Mouse (Mus musculus) kidney, embryonic 14.5 days (tissue): Measurements from ENCODE around the gene Kif2c. TPM values are rescaled to one million over a fixed set of nuclear protein-coding genes. Genes with fewer than 3 reads are reported as not detected.
A peak's percentile ranks its signal among the peaks of the same experiment; 100 is the strongest.
"Not testable (repeated sequence)": the region's sequence is repeated elsewhere in the genome, so short reads cannot be mapped to it uniquely, and the experiment has no call there.

ENCODE experiments used
- ATAC-seq: fragments of 200-750 bp; cut with Nextera tagmentation; 2 replicates; pipeline ENCODE4 v1.8.0; 2017; ENCODE audit warnings: moderate number of reproducible peaks, mild to moderate bottlenecking, moderate TSS enrichment, moderate library complexity; ENCODE audit not compliant: low FRiP score, low TSS enrichment
- H3K27ac ChIP-seq: fragments of 300-500 bp; sonication (generic); 2 replicates; pipeline ENCODE4 v1.5.1; 2014; ENCODE audit warnings: low read depth, mild to moderate bottlenecking, low read length, moderate library complexity, mixed read lengths
- H3K27me3 ChIP-seq: fragments of 300-500 bp; sonication (generic); 2 replicates; pipeline ENCODE4 v1.6.1; 2014; ENCODE audit warnings: mild to moderate bottlenecking, low read length; ENCODE audit not compliant: control insufficient read depth, insufficient read depth
- H3K36me3 ChIP-seq: fragments of 300-500 bp; sonication (generic); 2 replicates; pipeline ENCODE4 v1.6.1; 2014; ENCODE audit warnings: low read length, mixed read lengths; ENCODE audit not compliant: control insufficient read depth, insufficient read depth
- H3K4me1 ChIP-seq: fragments of 300-500 bp; sonication (generic); 2 replicates; pipeline ENCODE4 v1.6.1; 2014; ENCODE audit warnings: low read length, mixed read lengths; ENCODE audit not compliant: control insufficient read depth, insufficient read depth
- H3K4me2 ChIP-seq: fragments of 300-500 bp; sonication (generic); replicated peaks from 2 replicates; pipeline ENCODE4 v1.6.1; 2014; ENCODE audit warnings: low read depth, mild to moderate bottlenecking, low read length
- H3K4me3 ChIP-seq: fragments of 300-500 bp; sonication (generic); 2 replicates; pipeline ENCODE4 v1.5.1; 2014; ENCODE audit warnings: mild to moderate bottlenecking, low read length
- H3K9ac ChIP-seq: fragments of 300-500 bp; sonication (generic); 2 replicates; pipeline ENCODE4 v1.6.1; 2014; ENCODE audit warnings: low read depth, mild to moderate bottlenecking, low read length, moderate library complexity
- H3K9me3 ChIP-seq: fragments of 300-500 bp; sonication (generic); 2 replicates; pipeline ENCODE4 v1.6.1; 2016; ENCODE audit warnings: low read length; ENCODE audit not compliant: control insufficient read depth
- WGBS: fragments of 180-500 bp; shearing (Covaris S2); extraction: QIAGEN DNeasy Blood & Tissue Kit; methylation state at CpG from one replicate; pipeline ENCODE4 v1.1.7; 2014; 5-methylcytosine and 5-hydroxymethylcytosine counted together
- polyA plus RNA-seq: library from polyadenylated mRNA; unstranded; fragments of >200 nt; fragmentation: Nextera tagmentation; extraction: Ambion mirVana; gene quantifications from 2 replicates; pipeline ENCODE4 v1.2.1, GENCODE M21; 2014

The Kif2c gene
- polyA plus RNA-seq, 1 experiment from 2014 or later: 74.6 TPM

DNA sequence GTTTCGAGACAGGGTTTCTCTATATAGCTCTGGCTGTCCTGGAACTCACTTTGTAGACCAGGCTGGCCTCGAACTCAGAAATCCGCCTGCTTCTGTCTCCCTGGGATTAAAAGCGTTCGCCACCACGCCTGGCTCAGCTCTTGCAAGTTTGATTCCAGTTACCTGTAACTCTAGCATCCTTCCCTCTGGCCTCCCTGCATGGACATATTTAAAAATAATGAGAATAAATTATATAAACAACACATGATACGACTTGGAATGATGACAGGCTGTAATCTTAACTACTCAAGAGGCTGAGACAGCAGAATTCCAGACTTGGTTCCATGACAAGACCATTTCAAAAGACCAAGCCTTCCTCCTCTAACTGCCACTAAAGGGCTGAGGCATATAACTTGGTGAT, 8.2 kb upstream of the Kif2c start:
- no peaks in the 10 kb centered on the region for H3K9me3 ChIP-seq
- no peaks in the 10 kb centered on the region for H3K4me1 ChIP-seq
- H3K4me2 ChIP-seq: no peak overlapping the region
- H3K36me3 ChIP-seq: no peaks in the 10 kb centered on the region
- peak overlapping the region; percentile 73 for H3K27ac ChIP-seq
- H3K4me3 ChIP-seq: no peak overlapping the region
- no peaks in the 10 kb centered on the region for H3K27me3 ChIP-seq
- WGBS: 71% methylated on average over 7 of the region's 7 CpGs
- H3K9ac ChIP-seq: peak overlapping the region; percentile 40; the same call in 1 of the 2 replicates
- ATAC-seq: no peak

DNA sequence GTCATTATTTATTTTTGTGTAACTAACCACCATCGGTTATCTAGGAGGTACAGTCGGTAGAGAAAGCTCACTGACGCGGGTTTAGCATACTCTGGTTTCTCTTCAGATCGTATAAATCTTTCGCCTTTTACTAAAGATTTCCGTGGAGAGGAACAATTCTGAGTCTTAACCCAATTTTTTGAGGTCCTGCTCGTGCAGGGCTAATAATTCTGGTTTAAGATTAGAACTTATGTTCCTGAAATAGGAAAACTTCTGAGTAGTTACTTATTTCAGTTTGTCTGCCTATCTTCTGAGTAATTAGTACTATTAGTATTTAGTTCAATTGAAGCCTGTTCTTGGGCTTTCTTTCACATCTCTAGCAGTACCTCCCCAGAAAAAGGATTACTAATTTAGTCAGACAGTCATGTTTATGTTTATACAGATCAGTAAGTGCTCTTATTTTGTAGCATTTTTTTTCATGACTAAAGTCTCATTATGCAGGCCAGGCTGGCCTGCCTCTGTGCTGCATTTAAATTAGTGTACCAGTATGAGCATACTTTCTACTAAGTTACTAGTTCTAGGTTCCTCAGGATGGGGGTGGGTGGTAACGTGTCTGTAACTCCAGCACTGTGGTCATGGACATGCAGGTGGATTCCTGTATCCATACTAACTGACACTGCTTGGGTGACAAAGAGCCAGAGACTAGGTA, 7.6 kb upstream of the Kif2c start:
- H3K4me2 ChIP-seq: peak overlapping the region; percentile 43; the same call in 1 of the 2 replicates
- no peaks in the 10 kb centered on the region for H3K36me3 ChIP-seq

DNA sequence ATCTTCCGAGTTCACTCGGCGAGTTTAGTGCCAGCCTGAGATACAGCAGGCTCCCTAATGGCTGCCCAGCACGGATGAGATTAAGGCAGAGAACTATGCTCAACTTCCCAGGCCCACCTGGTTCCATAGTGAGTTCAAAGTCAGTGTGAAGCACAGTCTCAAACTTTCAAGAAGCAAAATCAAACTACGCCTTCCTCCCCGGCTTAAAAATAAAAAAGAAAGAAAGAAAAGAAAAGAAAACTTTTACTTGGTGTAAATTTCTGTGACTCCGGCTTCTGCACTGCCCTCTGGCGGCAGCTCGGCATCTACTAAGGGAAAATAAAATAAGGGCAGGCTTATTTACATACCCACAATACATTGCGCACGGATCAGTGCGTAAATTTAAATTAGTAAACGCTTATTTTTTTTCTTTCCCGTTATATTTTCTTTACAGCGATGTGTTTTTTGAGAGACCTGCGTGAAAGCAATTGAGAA, 7.0 kb upstream of the Kif2c start:
- peak overlapping the region; percentile 62; the same call in 1 of the 2 replicates for H3K27ac ChIP-seq
- H3K4me3 ChIP-seq: peak overlapping the region; percentile 39
- ATAC-seq: peak; percentile 75
- peak overlapping the region; percentile 43 for H3K4me2 ChIP-seq
- H3K4me1 ChIP-seq: no peaks in the 10 kb centered on the region
- under 1% methylated on average over 16 of the region's 16 CpGs for WGBS
- no peaks in the 10 kb centered on the region for H3K36me3 ChIP-seq
- H3K27me3 ChIP-seq: no peaks in the 10 kb centered on the region
- H3K9me3 ChIP-seq: no peaks in the 10 kb centered on the region
- peak overlapping the region; percentile 58 for H3K9ac ChIP-seq

More for the DNA sequence above, 7.6 kb upstream of the Kif2c start:
- peak overlapping the region; percentile 73 for H3K27ac ChIP-seq
- under 1% methylated on average over 9 of the region's 9 CpGs for WGBS
- no peaks in the 10 kb centered on the region for H3K4me1 ChIP-seq
- H3K9ac ChIP-seq: peak overlapping the region; percentile 58
- no peaks in the 10 kb centered on the region for H3K9me3 ChIP-seq
- peak; percentile 90 for ATAC-seq
- peak overlapping the region; percentile 39; the same call in 1 of the 2 replicates for H3K4me3 ChIP-seq
- H3K27me3 ChIP-seq: no peaks in the 10 kb centered on the region

DNA sequence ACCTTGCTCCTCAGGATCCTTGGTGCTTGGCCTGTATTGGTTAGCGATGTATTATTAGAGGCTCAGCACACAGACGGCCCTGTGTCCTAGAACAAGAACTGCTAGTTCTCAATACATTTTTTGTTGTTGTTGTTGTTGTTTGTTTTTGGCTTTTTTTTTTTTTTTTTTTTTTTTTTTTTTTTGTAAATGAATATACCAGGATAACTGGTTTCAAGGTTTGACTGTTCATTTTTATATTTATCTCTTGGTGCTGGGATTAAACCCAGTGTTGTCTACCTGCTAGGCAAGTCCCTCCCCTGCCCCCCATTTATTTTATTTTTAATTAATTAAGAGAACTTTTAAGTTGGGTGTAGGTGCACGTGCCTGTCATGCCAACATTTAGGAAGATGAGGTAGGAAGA, 6.5 kb upstream of the Kif2c start:
- peak overlapping the region; percentile 58 for H3K9ac ChIP-seq
- H3K9me3 ChIP-seq: no peaks in the 10 kb centered on the region
- WGBS: 59% methylated on average over 3 of the region's 3 CpGs
- ATAC-seq: 0 out of 2 replicates have a peak, but pooled peaks have one; percentile 3
- H3K36me3 ChIP-seq: no peaks in the 10 kb centered on the region
- peak overlapping the region; percentile 43 for H3K4me2 ChIP-seq
- H3K27me3 ChIP-seq: no peaks in the 10 kb centered on the region
- no peaks in the 10 kb centered on the region for H3K4me1 ChIP-seq
- peak overlapping the region; percentile 62; the same call in 1 of the 2 replicates for H3K27ac ChIP-seq
- H3K4me3 ChIP-seq: peak overlapping the region; percentile 39

DNA sequence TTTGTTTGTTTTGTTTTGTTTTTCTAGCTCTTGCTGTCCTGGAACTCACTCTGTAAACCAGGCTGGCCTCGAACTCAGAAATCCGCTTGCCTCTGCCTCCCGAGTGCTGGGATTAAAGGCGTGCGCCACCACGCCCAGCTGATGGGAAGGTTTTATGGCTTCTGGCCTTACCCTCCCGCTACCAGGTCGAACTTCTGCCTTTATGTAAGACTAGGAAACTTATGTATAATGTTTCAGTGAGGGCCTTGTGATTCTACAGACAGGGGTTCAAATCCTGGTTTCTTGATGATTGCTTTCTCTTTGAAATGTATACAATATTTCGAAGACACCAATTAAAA, 289 bp upstream of the Kif2c start:
- not testable (repeated sequence) for H3K27me3 ChIP-seq, H3K4me1 ChIP-seq, H3K9me3 ChIP-seq
- WGBS: 8% methylated on average over 9 of the region's 9 CpGs
- Histone ChIP-seq H3K4me2 (peak overlapping the region; percentile 66), H3K27ac (peak overlapping the region; percentile 42; the same call in 1 of the 2 replicates), H3K36me3 (peaks cover 23% of the 10 kb centered on the region), H3K4me3 (peak overlapping the region; percentile 84), H3K9ac (peak overlapping the region; percentile 64; the same call in 1 of the 2 replicates)
- 0 out of 2 replicates have a peak, but pooled peaks have one; percentile 38 for ATAC-seq

DNA sequence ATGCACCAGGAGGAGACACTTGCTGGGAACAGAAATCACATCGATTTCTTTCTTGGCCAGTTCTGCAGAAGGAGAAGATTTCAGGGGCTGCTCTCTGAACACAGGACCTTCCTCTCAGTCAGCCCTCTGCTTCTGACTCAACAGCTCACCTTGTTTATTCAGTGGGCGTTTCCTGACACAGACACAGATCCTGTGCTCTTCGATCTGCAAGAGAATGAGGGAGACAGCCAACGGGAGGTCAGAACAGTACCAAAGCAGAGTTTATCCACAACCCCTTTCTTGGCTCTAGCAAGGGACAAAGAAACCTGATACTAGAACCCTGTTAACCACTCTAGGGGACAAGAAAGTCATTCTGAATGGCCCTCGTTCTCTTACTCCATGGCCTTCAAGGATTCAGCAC, 12.5 kb downstream of the Kif2c start:
- peaks cover 97% of the 10 kb centered on the region for H3K36me3 ChIP-seq
- H3K9ac ChIP-seq: no peak overlapping the region
- no peak overlapping the region for H3K4me2 ChIP-seq
- H3K27me3 ChIP-seq: no peaks in the 10 kb centered on the region
- ATAC-seq: no peak
- no peaks in the 10 kb centered on the region for H3K4me1 ChIP-seq
- WGBS: 90% methylated on average over 5 of the region's 5 CpGs
- H3K9me3 ChIP-seq: no peaks in the 10 kb centered on the region
- no peak overlapping the region for H3K27ac ChIP-seq
- no peak overlapping the region for H3K4me3 ChIP-seq

DNA sequence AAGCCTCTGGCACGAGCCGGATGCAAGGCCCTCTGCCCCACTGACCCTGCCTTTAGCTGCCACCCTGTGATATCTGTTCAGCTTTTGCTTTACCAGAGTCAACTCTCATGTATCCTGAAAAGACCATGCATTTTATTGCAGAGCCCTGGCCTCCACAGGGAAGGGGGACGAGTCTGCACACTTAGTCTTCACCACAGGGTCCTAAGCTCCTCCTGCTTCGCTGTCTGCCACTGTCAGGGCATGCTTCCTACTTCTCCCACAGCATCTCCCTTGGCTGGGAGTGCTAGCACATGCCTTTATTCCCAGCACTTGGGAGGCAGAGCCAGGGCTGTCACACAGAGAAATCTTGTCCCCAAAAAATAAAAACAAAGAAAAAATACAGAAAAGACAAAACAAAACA, 21.3 kb downstream of the Kif2c start:
- Histone ChIP-seq H3K4me3 (no peak overlapping the region), H3K4me2 (no peak overlapping the region), H3K27me3 (no peaks in the 10 kb centered on the region), H3K4me1 (no peaks in the 10 kb centered on the region), H3K9me3 (no peaks in the 10 kb centered on the region), H3K9ac (no peak overlapping the region), H3K36me3 (peaks cover 73% of the 10 kb centered on the region), H3K27ac (no peak overlapping the region)
- no peak for ATAC-seq
- WGBS: 69% methylated on average over 4 of the region's 4 CpGs

DNA sequence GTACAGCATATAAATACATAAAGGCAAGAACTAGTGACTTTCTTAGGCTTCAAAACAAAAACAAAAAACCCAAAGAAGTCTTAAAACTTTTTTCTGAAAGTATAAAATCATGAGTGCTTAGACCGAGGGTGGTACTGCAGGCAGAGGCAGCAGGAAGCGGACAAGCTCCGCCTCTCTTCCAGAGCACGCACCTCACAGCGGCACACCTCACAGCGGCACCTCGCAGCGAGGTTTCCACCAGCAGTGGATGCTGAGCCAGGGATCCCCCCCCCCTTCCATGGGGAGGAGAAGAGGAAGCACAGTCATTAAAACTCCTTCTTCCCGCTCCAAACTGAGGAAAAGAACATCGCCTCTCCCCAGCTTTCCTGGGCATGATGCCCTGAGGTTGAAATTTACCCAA, 22.8 kb downstream of the Kif2c start:
- H3K4me3 ChIP-seq: no peak overlapping the region
- H3K27ac ChIP-seq: no peak overlapping the region
- H3K36me3 ChIP-seq: peaks cover 58% of the 10 kb centered on the region
- no peak overlapping the region for H3K4me2 ChIP-seq
- H3K9ac ChIP-seq: no peak overlapping the region
- ATAC-seq: no peak
- no peaks in the 10 kb centered on the region for H3K9me3 ChIP-seq
- no peaks in the 10 kb centered on the region for H3K4me1 ChIP-seq
- no peaks in the 10 kb centered on the region for H3K27me3 ChIP-seq
- WGBS: 84% methylated on average over 10 of the region's 10 CpGs

DNA sequence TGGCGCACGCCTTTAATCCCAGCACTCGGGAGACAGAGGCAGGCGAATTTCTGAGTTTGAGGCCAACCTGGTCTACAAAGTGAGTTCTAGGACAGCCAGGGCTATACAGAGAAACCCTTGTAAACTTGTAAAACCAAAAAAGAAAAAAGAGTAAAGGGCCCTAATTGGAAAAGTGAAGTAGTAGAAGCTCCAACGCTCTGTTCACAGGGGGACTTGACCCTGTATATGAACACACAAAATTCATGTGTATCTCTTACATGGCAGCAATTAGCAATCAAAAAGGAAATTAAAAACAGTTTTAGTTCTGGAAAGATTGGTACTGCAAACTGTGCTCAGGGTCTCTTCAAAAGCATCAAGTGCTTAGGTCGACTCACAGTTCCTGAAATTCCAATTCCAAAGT, 26.1 kb downstream of the Kif2c start:
- Histone ChIP-seq H3K9ac (peak overlapping the region; percentile 98; the same call in 1 of the 2 replicates), H3K9me3 (no peaks in the 10 kb centered on the region), H3K27ac (peak overlapping the region; percentile 0; the same call in 1 of the 2 replicates), H3K27me3 (no peaks in the 10 kb centered on the region), H3K4me1 (peaks cover 18% of the 10 kb centered on the region; the same call in 1 of the 2 replicates), H3K4me2 (peak overlapping the region; percentile 32; the same call in 1 of the 2 replicates), H3K36me3 (peaks cover 58% of the 10 kb centered on the region), H3K4me3 (peak overlapping the region; percentile 92)
- WGBS: 31% methylated on average over 6 of the region's 6 CpGs
- no peak for ATAC-seq
